Mouse (Mus musculus) heart, adult 18-20 months (tissue): ENCODE data around the gene Vmn2r19. TPM values are rescaled to one million over a fixed set of nuclear protein-coding genes. Genes with fewer than 3 reads are reported as not detected.
"Not testable (repeated sequence)": the region's sequence is repeated elsewhere in the genome, so short reads cannot be mapped to it uniquely, and the experiment has no call there.

Experiments used
- DNase-seq, 2 experiments: peaks; one replicate each; pipeline ENCODE4 v3.0.0; 2021 to 2022; ENCODE audit warnings: mixed read lengths in 1 of 2
- long read RNA-seq, 2 experiments: library from polyadenylated mRNA; stranded (forward); transcript quantifications; one replicate each; pipeline ENCODE4 v2.0.0; 2021
- total RNA-seq, 2 experiments: library from RNA; stranded (reverse); gene quantifications; 2 replicates each; pipeline ENCODE4 v1.2.3; 2021

Vmn2r19 gene
- total RNA-seq = not detected
- long read RNA-seq, experiment 1 = 0 reads
- long read RNA-seq, experiment 2 = 0 reads

DNA sequence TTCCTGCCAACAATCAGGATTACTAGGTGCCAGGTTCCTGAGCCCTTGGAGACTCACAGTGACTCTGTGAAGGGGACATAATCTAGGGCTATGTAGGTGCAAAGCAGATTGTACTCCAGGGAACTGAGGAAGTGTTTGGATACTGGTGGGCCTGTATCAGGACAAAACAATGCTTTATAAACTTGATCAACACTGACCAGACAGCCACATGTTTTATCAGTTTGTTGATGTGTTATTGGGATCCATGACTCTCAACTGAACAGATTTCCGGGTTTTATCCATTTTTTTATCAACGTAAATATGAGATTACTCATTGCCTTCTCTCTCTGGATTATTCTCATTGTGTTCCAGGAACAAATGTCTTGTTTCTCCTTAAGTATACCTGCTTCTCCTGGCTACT is at the start of gene Vmn2r19:
Gene Vmn2r19, plus strand, starts transcription at position 301 of the 400 bp plus-strand sequence.
- DNase-seq = no peak

DNA sequence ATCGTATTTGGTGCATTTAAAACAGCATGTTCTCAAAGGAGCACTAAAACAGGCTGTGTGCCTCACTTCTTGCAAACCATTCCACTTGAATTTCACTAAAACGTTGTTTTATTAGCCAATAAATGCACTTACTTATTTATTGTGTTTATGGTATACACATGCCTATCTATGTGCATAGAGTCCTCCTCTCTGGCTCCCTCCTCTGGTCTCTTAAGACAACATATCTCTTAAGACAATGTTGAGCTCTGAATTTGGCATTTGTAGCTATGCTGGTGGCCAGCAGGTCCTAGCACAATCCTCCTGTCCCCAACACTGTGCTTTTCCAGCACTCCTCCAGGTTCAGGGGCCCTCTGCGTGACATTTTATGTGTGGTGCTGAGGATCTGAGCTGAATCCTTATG is 49.2 kb upstream of the Vmn2r19 start:
- DNase-seq = no peak

DNA sequence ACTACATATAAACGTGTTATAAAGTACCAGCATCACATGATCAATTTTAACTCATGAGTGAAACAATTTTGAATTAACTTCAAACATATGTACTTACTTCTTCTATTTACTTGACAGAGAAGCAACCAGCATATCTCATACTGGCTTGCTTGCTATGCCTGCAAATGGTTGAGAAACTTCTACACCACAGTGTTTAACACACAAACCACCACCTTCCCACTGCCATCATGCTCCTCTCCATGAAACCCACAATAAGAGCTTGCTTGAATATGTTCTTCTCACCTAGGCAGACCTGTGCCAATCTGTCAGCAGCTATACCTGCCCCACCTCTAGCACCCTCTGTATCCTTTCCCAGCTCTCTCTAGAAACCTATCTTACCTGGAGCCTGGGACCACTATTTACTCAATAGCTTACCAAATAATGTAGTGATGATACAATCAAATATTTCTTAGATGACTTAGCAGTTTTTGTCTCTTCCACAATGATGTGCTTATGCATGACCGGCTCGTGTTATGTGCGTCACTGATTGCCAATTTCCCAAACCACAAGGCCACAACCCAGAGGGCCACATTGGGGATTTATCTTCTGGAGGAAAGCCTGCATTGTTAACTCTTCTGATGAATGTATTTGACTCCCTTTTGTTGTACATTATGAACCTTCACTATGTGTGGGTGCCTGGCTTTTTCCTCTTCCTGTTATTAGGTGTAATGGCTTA is 48.1 kb upstream of the Vmn2r19 start:
- no peak for DNase-seq

DNA sequence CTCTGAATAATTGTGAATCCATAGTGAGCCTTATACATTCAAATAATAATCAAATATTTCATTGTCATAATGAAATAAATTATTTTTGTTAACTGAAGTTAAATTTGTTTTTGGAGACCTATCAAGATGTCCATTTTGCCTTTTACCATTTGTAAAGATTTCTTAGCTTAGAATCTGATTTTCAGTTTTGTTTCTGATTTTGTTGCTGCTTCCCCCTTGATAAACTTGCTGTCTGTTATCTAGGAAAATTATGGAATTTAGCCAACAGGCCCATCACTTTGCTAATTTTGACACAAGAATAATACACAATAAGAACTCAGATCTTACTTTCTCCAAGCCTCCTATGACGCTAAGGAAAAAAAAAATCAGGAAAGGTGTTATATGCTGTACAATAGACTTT is 47.3 kb upstream of the Vmn2r19 start:
- no peak for DNase-seq

DNA sequence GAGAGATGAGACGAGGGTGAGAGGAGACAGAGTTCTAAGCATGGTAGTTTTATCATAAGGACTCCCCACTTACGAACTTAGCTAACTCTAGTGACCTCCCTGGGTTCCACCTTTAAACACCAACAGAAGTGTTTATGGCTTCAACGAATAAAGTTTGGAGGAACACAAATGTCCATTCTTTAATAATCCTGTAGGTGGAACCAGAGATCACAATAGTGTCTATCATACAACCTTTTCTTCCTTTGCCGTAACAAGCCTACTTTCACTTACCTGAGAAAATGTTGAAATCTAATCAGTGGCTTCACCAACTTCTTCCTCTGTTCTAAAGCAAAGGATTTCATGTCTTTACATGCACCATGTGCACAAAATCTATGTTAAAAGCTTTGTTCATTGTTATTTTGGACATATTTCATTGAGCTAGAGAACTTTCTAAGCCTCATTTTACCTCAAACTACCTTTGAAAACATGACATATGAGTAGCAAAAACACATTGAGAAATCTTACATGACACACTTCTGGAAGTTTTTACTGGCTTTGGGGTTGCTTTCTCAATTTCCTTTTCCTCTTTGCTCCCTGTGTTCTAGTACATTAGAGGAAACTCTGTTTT is 46.5 kb upstream of the Vmn2r19 start, which contains the start of gene Clec4d:
Gene Clec4d, plus strand, starts transcription at position 557 of the 607 bp plus-strand sequence.
- no peak for DNase-seq

DNA sequence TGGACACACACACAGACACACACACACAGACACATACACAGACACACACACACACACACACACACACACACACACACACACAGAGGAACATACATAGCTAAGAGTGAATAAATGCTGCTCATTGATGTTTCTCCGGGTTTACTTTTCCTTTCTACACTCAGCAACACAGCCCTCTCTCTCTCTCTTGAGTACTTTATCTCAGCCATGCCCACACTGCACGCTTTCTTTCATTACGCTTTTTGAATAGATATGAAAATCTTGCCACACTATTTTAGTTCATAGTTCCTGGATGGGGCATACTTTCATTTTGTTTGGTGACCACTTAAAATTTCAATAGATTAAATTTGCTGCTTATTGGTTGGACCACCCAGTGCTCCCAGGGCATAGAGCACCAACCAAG is 43.9 kb upstream of the Vmn2r19 start:
- DNase-seq = no peak

DNA sequence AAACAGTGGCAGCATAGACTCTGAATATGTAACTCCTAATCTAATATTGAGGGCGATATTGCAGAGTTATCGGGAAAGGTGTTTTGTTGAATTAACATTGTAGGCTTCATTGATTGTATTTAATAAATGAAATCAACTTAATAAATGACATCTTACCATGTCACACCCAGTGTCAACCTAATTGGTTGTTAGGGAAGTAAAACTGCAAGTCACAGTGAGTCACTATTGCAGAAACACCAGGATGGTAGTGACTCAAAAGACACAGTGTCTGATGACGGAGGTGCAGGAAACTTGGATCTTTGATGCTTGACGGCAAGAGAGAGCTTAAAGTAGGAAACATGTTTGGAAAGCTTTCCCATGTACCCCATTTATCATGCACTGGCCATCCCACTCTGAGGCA is 42.3 kb upstream of the Vmn2r19 start:
- DNase-seq = no peak

DNA sequence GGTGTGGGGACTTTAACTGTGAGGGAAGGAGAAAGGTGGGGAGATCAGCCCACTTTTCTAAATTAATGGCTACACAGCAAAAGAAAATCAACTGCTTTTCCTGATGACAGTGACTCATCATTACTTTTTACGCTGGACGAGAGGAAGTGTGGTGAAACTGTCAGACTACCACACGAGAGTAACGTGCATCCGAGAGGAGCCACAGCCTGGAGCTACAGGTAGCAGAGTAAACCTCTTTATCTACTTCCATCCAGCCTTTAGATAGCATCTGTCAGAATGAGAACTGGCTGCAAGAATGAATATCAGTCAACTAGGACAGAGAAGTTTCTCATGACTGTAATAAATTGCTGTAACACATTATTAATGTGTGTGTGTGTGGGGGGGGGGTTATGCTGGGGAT is 41.2 kb upstream of the Vmn2r19 start:
- no peak for DNase-seq

DNA sequence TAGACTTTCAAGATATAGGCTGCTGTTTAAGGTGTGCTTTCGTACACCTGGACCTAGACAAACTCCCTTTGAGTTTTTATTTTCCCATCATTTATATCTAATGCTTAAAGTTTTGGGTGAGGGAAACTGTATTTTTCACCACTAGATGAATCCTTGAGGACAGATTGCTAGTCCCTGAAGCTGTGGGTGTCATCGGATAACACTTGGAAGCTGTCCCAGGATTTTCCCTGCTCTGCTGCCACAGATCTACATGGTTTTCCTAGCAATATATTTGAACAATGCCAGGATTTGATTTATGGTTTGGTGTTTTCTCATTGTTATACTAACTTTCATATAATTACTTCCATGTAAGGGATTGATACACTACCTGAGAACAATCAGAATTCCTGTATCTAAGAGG is 28.7 kb upstream of the Vmn2r19 start:
- no peak for DNase-seq

DNA sequence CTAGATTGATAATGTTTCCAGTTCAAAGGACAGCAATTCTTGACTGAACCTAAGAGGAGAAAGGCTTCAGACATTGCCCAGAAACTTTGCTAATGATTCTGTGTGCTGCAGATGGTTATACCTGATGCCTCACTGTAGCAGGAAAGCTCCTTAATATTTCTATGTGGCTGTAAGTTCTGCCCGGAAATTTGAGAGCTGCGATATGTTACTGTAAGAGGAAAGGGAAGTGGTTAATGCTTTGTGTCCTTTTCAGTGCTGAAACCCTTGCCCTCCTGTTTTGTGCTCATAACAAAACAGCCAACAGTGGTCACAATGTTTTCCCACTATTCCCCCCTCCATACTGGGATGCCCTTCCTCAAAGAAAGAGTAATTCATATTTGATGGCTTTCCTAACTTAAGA is 21.8 kb upstream of the Vmn2r19 start:
- no peak for DNase-seq

DNA sequence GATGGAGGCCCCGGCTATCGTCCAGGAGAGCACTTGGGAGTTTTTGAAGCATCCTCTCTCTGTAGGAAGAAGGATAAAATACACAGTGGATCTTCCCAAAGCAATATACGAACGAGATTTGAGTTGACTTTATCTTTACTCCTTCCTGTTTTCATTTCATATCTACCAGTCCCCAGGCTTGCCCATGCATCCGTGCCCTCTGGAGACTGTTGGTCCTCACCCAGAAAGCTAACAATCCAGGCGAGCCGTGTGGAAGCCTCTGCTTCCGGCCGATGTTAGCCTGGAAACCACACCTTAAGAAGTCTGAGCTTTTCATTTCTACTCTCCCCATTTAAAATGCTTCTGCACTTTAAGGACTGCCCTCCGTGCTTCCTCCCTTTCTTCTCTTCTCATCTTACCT is 19.2 kb upstream of the Vmn2r19 start:
- no peak for DNase-seq

DNA sequence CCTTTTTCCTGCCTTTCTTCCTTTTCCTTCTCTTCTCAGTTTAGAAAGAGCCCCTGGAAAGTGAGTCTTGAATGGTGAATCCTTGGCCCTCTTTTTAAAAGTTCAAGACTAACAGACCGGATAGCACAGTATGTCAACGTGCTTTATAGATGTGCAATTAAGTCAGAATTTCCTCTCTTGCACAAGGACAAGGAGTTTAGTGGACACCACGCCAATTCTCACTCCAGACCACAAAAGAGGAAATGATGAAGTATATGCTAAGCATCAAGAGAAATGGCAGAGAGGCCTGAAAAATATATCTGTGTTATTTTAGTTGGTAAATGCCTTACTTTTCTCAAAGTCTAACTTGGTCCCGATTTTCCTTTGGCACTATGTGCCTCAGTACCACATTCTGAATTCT is 18.4 kb upstream of the Vmn2r19 start, which contains the start of gene Clec4e:
Gene Clec4e, minus strand, starts transcription at position 118 of the 400 bp plus-strand sequence.
- no peak for DNase-seq

DNA sequence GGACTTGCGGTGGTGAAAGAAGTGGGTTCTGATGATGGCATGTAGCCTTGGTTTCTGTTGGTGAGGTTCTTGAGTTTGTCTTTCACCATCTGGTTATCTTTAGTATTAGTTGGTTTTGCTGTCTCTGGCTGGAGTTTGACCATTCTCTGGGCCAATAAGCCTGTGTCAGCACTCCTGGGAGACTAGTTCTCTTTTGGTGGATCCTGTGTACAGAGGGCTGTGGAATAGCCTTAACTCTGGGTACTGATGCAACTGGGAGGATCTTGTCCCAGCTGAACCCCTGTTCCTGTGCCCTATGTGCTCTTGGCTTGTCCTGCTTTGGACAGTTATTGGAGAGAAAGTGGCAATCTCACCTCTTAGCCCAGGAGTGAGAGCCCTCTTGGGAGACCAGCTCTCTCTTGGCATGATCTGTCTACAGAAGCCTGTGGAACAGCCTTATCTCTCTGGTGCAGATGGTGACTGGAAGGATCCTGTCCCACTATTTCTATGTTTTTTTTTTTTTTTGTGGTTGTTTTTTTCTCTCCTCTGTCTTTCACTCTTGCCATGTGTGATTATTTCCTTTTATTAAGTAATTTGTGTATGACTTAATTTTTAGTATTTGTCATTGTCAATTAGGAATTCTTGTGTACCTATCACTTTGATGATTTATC is 15.3 kb upstream of the Vmn2r19 start:
- no peak for DNase-seq

DNA sequence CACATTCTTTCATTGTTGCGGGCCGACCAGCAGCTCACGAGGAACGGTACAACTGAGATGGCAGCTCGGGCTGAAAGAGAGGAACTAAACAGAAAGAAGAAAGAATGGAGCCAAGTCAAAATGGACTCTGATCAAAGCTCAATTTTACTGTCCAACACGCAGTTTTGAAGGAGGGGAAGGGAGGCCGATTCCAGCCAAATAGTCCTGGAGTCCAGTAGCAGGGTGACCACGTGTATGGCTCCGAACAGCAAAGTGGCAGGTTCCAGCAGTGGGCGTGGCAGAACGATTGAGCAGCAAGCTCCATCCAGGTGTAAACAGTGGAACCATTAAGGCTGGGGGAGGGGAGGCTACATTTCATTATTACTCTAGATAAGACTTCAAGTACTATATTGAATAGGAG is 14.6 kb upstream of the Vmn2r19 start:
- DNase-seq = not testable (repeated sequence)

DNA sequence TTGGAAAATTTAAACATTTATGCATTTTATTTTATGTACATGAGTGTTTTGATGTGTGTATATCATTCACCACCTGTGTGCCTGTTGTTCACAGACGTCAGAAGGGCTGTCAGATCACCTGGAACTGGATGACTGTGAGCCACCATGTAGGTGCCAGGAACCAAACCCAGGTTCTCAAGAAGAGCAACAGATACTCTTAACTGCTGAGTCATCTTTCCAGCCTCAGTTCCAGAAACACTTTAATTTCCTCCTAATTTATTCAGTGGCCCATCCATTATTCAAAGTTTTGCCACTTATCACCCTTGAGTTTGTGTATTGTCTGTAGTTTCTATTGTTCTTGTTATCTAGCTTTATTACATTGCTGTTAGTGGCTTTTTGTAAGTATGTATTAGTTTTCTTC is 11.4 kb upstream of the Vmn2r19 start:
- no peak for DNase-seq

DNA sequence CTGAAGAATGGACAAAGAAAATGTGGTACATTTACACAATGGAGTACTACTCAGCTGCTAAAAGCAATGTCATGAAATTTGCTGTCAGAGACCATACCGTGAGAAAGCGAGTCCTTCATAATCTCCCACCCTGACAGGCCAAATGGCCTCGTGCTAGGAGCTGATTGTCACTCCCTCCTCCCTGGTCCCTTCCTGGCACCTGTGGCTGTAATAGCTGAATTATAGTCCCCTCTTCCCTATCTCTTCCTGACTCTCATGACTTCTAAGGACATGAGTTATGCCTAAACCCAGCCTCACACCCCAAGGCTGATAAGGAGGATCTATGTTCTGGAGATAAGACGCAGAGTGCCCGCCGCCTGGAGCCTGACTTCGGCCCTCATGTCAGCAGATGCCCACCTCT is 1.8 kb upstream of the Vmn2r19 start:
- DNase-seq = not testable (repeated sequence)

DNA sequence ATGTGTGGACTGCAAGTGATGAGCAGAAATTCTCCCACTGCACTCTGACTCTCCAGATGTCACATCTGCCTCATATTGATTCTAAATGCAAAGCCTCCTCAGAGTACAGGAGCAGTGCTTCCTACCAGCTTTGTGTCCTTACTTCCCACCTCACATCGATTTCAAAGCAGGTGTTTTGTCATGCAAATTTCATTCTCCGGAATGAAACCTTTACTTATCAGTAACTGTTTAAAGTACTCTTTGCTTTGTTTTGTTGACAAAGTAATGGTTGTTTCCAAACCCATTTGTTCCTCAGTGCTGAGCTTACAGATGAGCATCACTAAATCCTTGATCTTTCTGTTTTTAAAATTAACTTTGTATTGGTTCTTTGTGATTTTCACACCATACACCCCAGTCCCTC is 24.4 kb downstream of the Vmn2r19 start:
- no peak for DNase-seq

DNA sequence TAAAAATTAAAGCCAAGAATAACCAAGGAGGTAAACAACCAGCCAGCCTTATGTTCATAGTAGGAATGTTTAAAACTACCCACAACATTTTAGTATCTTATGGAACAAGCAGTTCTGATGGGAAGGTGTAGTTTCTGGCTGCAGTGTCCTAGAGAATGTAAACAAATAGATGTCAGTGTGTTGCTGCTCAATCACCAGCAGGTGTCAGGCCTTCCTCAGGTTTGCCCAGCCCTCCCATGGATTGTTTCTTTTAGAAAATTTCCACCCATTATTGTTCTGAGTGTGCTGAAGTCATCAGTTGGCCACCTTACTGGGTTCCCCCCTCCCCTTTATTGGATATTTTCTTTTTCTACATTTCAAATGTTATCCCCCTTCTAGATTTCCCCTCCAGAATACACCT is 32.0 kb downstream of the Vmn2r19 start:
- DNase-seq = no peak

DNA sequence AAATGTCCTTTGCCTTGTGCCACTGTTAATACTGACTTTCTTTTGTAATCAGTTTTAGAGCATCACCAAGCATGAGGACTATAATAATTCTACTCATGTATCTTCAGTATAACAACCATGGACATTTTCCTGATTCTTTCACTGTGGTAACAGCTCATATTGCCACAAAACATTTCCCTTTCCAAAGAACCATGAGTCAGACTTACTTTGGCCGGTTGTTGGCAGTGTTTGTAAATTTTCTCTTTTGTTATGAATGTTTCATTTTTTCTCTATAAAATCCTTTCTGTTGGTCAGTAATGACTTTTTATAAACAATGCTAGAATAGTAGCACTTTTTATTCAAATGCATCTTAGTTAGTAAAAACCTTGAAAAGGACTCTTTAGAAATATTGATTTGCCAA is 38.0 kb downstream of the Vmn2r19 start:
- no peak for DNase-seq
